Mouse (Mus musculus) erythroblast, embryonic 14.5 days (primary cell): ENCODE data around the gene Etv2.

Source experiments
- GATA1 ChIP-seq: IDR thresholded peaks from 2 replicates; pipeline ENCODE4 v1.6.1; 2012; ENCODE audit warnings: low read length, inconsistent platforms, mixed read lengths
- TAL1 ChIP-seq: IDR thresholded peaks from 3 replicates; pipeline ENCODE4 v1.6.1; 2012; ENCODE audit warnings: low read length, inconsistent platforms, mixed read lengths

DNA sequence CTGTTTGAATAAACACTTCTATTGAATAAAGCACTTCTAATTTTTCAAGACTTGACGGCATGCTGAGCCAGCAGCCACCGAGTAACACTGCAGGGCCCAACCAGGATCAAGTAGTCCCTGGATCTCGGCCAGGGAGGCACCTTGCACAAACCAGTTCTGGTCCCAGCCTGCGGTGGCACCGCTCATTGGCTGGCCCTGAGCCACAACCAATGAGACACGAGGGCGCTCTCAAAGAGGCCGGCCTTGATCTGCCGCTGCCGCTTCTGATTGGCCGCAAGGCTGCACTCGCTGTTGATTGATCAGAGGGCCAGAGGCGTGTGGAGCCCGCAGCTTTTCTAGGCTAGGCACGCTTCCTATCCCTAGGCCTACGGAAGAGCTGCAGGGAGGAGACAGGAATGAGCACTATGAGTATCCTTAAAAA is 35.7 kb downstream of the Etv2 start:
- TF ChIP-seq TAL1, result no peak
- TF ChIP-seq GATA1, result no peak
